Mouse (Mus musculus): ENCODE measurements around the gene Zbtb46.

Gene Zbtb46

GRCm38 (mm10) chr2:181364487-181364859 is 94.8 kb downstream of the Zbtb46 start:
- DNase-seq (ENCODE audit: low spot score in 2 of 2) = no peak

- DNase-seq (ENCODE audit: low spot score in 2 of 2) = no peak
These were observed 95.3 kb downstream of the Zbtb46 start for GRCm38 (mm10) chr2:181363946-181364345.

- no peak for DNase-seq (ENCODE audit: low spot score in 2 of 2)
These were observed 102.4 kb downstream of the Zbtb46 start for GRCm38 (mm10) chr2:181356780-181357179.

- DNase-seq (ENCODE audit: low spot score in 2 of 2) = no peak
These were observed 116.5 kb downstream of the Zbtb46 start for GRCm38 (mm10) chr2:181342766-181343165.

- DNase-seq (ENCODE audit: low spot score in 2 of 2) = no peak
These were observed 118.8 kb downstream of the Zbtb46 start for GRCm38 (mm10) chr2:181340426-181340825.

Measured in spleen, postnatal 36 days (tissue).